Mouse (Mus musculus): ENCODE data around the gene Tgoln1.

- TF ChIP-seq POLR2A (IDR thresholded peaks at IDR 0.05; ENCODE audit: insufficient read depth, low read depth, low read length) (no peak), CTCF (IDR thresholded peaks at IDR 0.05) (no peak)
Observed at GRCm38 (mm10) chr6:72645364-72645763, 28.6 kb upstream of the Tgoln1 start.
